Mouse (Mus musculus) G1E (cell line): ENCODE measurements at regions not wholly inside any gene's neighbourhood (a gene's known extent, or its start where the extent isn't known, plus 50 kb on each side); places are given as distances from the start of the nearest gene placed in this dataset.
A peak's percentile ranks its signal among the peaks of the same experiment; 100 is the strongest.

Experiments
- ATAC-seq: 2 replicates; pipeline ENCODE4 v1.8.0; 2016; ENCODE audit warnings: mild to moderate bottlenecking; ENCODE audit not compliant: insufficient number of reproducible peaks, poor library complexity, low FRiP score, severe bottlenecking; ENCODE audit errors: extremely low read depth
- DNase-seq: peaks from one replicate; pipeline ENCODE4 v3.0.0; 2012; ENCODE audit warnings: low spot score
- H3K27me3 ChIP-seq: 2 replicates; pipeline ENCODE4 v1.6.1; 2012; ENCODE audit warnings: mild to moderate bottlenecking, low read length, inconsistent platforms; ENCODE audit not compliant: insufficient read depth
- H3K36me3 ChIP-seq: replicated peaks from 2 replicates; pipeline ENCODE3; 2012; ENCODE audit warnings: mild to moderate bottlenecking, inconsistent platforms
- H3K4me1 ChIP-seq: 2 replicates; pipeline ENCODE4 v1.6.1; 2012; ENCODE audit warnings: low read depth, low read length, inconsistent platforms, mixed read lengths; ENCODE audit not compliant: insufficient read depth
- H3K4me3 ChIP-seq: 2 replicates; pipeline ENCODE4 v1.5.1; 2012; ENCODE audit warnings: low read depth, mild to moderate bottlenecking, inconsistent platforms, low read length, moderate library complexity, mixed read lengths
- H3K9me3 ChIP-seq: replicated peaks from 2 replicates; pipeline ENCODE4 v1.6.1; 2012; ENCODE audit warnings: inconsistent platforms
- CTCF ChIP-seq: IDR thresholded peaks from 2 replicates; pipeline ENCODE4 v1.5.1; 2012; ENCODE audit warnings: low read depth, low read length, inconsistent platforms, mixed read lengths
- GATA1 ChIP-seq: IDR thresholded peaks from 2 replicates; pipeline ENCODE4 v1.6.1; 2012; ENCODE audit warnings: borderline replicate concordance, low read length, inconsistent platforms, mixed read lengths
- GATA2 ChIP-seq: IDR thresholded peaks from 2 replicates; pipeline ENCODE4 v1.6.1; 2012; ENCODE audit warnings: low read depth, low read length, inconsistent platforms, borderline replicate concordance
- POLR2AphosphoS5 ChIP-seq: IDR thresholded peaks from 2 replicates; pipeline ENCODE4 v1.6.1; 2012; ENCODE audit warnings: low read depth, low read length, inconsistent platforms; ENCODE audit not compliant: insufficient replicate concordance
- TAL1 ChIP-seq: conservative IDR thresholded peaks from 2 replicates; pipeline ENCODE4 v1.6.1; 2012; ENCODE audit warnings: low read depth, low read length, inconsistent platforms, mixed read lengths

- H3K4me3 ChIP-seq, result no peak overlapping the region
- H3K36me3 ChIP-seq, result peaks cover 23% of the 10 kb centered on the region
- H3K27me3 ChIP-seq, result no peaks in the 10 kb centered on the region
- no peak for TF ChIP-seq GATA1
- no peak for TF ChIP-seq CTCF
- TF ChIP-seq POLR2AphosphoS5, result no peak
- TF ChIP-seq GATA2, result no peak
- TF ChIP-seq TAL1, result no peak
- no peaks in the 10 kb centered on the region for H3K9me3 ChIP-seq
- ATAC-seq, result no peak
- no peak for DNase-seq
- peaks cover 28% of the 10 kb centered on the region for H3K4me1 ChIP-seq
These were observed 1164.9 kb upstream of the A1bg start for GRCm38 (mm10) chr15:62087755-62088154.

- DNase-seq (no peak), ATAC-seq (no peak)
- H3K27me3 ChIP-seq, result no peaks in the 10 kb centered on the region
- TF ChIP-seq POLR2AphosphoS5, result no peak
- no peak for TF ChIP-seq TAL1
- no peak for TF ChIP-seq GATA1
- TF ChIP-seq GATA2, result no peak
- TF ChIP-seq CTCF, result no peak
- peaks cover 12% of the 10 kb centered on the region for H3K36me3 ChIP-seq
- H3K9me3 ChIP-seq, result no peaks in the 10 kb centered on the region
- H3K4me3 ChIP-seq, result no peak overlapping the region
- peaks cover 11% of the 10 kb centered on the region for H3K4me1 ChIP-seq
These were observed 1163.2 kb upstream of the A1bg start for GRCm38 (mm10) chr15:62086037-62086436.

DNA sequence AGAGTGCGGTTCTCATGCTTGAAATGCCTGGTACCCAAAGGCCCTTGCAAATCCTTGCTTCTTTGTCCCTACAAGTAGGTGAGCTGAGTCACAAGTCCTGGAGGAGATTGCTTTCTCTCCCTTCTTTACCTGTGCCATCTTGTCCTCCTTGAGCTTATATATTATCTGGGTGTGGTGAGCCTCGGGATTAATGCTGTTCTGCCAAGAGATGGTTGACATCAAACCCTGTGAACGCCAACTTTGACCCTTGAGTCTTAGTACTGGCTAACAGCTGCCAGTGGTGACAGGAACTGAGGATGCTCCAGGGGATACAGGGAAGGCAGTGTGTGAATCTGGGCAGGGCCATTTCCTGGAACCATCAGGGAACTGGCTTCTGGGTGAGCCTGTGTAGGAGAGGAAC lies 1160.5 kb upstream of the A1bg start:
- ATAC-seq (no peak), DNase-seq (no peak)
- Histone ChIP-seq H3K4me3 (no peak overlapping the region), H3K36me3 (peaks cover 9% of the 10 kb centered on the region), H3K27me3 (no peaks in the 10 kb centered on the region), H3K9me3 (no peaks in the 10 kb centered on the region), H3K4me1 (peaks cover 33% of the 10 kb centered on the region)
- no peak for TF ChIP-seq CTCF
- no peak for TF ChIP-seq POLR2AphosphoS5
- no peak for TF ChIP-seq GATA1
- no peak for TF ChIP-seq TAL1
- no peak for TF ChIP-seq GATA2

GRCm38 (mm10) chr15:62082539-62082938 lies 1159.7 kb upstream of the A1bg start:
- TF ChIP-seq CTCF, result no peak
- TF ChIP-seq POLR2AphosphoS5, result no peak
- TF ChIP-seq GATA1, result no peak
- no peak for TF ChIP-seq TAL1
- TF ChIP-seq GATA2, result no peak
- Histone ChIP-seq H3K27me3 (no peaks in the 10 kb centered on the region), H3K9me3 (no peaks in the 10 kb centered on the region), H3K4me1 (peaks cover 31% of the 10 kb centered on the region), H3K4me3 (no peak overlapping the region), H3K36me3 (peaks cover 3% of the 10 kb centered on the region)
- DNase-seq (no peak), ATAC-seq (no peak)

DNA sequence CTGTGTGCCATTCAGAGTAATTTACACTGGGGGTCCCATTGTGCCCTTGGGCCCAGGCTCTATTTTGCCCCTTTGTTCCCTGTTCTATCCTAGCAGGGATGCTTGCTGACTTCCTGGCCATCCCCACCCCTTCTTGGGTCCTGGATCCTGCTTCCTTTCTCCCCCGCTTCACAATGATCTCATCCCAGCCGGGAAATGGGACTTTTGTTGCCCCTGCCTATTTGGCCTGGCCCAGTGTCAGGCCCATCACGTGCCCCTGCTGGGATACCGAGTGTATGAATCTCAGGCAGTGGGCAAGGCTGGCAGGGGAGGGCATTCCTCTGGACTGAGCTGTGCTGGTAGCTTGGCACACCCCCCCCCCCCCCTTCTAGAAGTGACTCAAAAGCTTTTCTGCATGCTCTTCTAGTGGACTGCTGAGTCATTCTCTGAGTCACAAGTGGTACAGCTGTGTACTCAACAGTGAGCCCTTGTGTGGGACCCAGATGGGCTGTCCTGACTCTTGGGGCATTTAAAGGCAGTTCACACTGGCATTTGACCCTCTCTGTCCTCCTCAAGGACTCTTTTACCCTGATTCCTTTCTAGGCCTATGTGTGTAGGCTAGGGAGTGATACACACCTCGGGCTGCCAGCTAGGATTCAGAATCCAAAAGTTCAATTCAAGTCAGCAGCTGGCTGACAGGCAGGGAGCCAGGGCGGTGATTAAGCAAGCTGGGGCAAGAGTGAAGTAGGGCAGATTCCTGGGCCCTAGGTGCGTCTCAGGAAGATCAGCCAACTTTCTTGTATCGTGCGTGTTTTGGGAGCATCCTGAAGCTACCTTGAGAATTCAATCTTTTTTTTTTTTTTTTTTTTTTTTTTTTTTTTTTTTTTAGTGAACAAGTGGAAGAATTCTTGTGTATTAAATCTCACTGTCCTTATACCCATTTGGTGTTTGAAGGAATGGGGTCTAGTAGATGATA lies 1156.6 kb upstream of the A1bg start:
- H3K4me3 ChIP-seq, result peak overlapping the region; percentile 50; the same call in 1 of the 2 replicates
- TF ChIP-seq GATA2, result no peak
- TF ChIP-seq CTCF, result no peak
- no peak for TF ChIP-seq POLR2AphosphoS5
- TF ChIP-seq GATA1, result no peak
- TF ChIP-seq TAL1, result no peak
- no peaks in the 10 kb centered on the region for H3K9me3 ChIP-seq
- DNase-seq (peak; percentile 58), ATAC-seq (peak; percentile 93)
- H3K27me3 ChIP-seq, result no peaks in the 10 kb centered on the region
- H3K4me1 ChIP-seq, result peaks cover 27% of the 10 kb centered on the region
- no peaks in the 10 kb centered on the region for H3K36me3 ChIP-seq

- Histone ChIP-seq H3K4me3 (no peak overlapping the region), H3K9me3 (no peaks in the 10 kb centered on the region), H3K36me3 (no peaks in the 10 kb centered on the region), H3K27me3 (no peaks in the 10 kb centered on the region), H3K4me1 (peaks cover 30% of the 10 kb centered on the region)
- no peak for DNase-seq
- no peak for ATAC-seq
- no peak for TF ChIP-seq GATA2
- TF ChIP-seq TAL1, result no peak
- TF ChIP-seq POLR2AphosphoS5, result no peak
- no peak for TF ChIP-seq GATA1
- TF ChIP-seq CTCF, result no peak
These were observed 1153.9 kb upstream of the A1bg start for GRCm38 (mm10) chr15:62076552-62077234.
